Mouse (Mus musculus) cerebellum, adult 2 months (tissue): ENCODE data around the gene Pced1b.

Experiments
- CTCF ChIP-seq: fragments of 200-500 bp; IDR thresholded peaks from 2 replicates; pipeline ENCODE4 v1.5.1; 2011; ENCODE audit warnings: low read depth, mild to moderate bottlenecking, control low read depth, low read length, moderate library complexity, borderline replicate concordance; ENCODE audit not compliant: insufficient read depth
- POLR2A ChIP-seq: fragments of 200-500 bp; IDR thresholded peaks from 2 replicates; pipeline ENCODE4 v1.6.1; 2011; ENCODE audit warnings: low read length, control low read depth, borderline replicate concordance; ENCODE audit not compliant: insufficient read depth

DNA sequence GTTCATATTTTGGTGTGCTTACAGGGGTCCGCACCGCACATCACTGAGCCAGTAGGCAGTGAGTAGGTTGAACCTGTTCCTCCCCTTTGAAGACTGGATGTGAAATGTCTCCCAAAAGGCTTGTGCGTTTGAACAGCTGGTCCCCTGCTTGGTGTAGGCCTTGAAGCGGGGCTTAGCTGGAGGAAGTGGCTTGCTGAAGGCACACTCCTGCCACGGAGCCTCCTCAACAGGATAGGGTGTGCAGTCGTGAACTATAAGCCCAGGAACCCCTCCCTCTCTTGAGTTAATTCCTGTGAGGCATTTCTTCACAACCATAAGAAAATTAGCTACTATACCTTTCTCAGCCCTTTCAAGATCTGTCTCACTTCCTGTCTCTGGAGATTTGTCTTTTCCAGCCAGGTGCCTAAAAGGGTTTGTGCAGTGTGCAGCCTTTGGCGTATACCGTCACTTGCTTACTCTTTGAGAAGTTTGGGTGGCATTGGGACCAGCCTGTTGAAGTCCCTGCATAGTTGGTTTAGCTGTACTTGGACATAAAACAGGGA lies 5.7 kb downstream of the Pced1b start:
- no peak for TF ChIP-seq CTCF
- TF ChIP-seq POLR2A = no peak
